Mouse (Mus musculus) CD4-positive, CD25-positive, alpha-beta regulatory T cell, adult 4 months (primary cell): ENCODE measurements around the gene Gm2a. TPM values are rescaled to one million over a fixed set of nuclear protein-coding genes. Genes with fewer than 3 reads are reported as not detected.

ENCODE experiments used
- ATAC-seq: one replicate; pipeline ENCODE4 v1.8.0; 2017
- polyA plus RNA-seq, 2 experiments: library from polyadenylated mRNA; unstranded; fragments of 100-300 nt; shearing (Covaris generic); gene quantifications; one replicate each; pipeline ENCODE4 v1.2.1; 2017

Gene Gm2a
- polyA plus RNA-seq, 2 experiments from 2014 or later = 162 to 185 TPM

DNA sequence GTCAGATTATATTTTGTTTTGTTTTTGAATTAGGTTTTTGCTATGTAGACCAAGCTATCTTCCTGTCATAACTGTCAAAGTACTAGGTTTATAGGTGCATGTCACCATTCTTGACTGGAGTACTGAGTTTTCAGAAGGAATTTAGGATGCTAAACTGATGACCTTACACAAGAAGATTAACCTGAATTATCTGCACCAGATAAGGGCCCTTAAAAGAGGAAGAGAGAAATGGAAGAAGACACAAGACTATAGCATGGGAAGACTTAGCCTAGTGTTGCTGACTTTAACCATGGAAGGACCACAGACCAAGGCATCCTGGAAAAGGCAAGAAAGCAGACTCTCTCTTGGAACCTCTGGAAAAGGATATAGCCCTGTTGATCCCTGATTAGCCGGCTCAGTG is 35.3 kb downstream of the Gm2a start:
- ATAC-seq = no peak

GRCm38 (mm10) chr11:55134407-55134806 is 36.5 kb downstream of the Gm2a start:
- ATAC-seq = no peak

GRCm38 (mm10) chr11:55134871-55135270 is 37.0 kb downstream of the Gm2a start:
- ATAC-seq = no peak

DNA sequence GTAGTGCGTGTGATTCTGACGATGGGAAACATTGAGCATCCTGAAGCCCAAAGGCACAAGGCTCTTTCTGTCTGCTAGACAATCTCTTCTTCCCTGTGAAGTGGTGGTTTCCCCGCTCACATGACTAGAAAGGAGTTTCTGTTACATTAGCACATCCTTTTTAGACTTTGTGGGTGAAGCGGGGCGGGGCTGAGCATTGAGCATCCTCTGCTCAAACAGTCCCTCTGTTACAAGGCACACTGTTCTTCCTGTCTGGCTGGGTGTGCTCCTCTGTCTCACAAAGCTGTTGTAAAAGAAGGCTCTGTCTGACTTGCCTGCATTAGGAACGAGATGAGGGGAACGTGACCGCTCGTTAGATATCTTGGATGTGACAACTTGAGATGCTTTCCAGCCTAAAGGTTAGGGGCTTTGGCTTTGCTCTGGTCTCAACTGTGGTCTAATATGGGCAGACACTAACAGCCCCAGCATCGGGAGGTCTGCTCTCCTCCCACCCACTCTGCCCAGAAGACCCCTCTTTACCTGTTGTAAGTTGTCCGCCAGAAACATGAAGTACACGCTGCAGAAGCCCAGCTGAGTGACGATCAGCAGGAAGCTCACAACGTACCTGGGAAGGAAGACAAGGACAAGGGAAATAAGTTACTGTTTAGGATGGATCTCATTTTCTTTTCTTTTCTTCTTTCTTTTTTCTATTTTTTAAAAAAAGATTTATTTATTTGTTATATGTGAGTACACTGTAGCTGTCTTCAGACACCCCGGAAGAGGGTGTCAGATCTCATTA is 39.0 kb downstream of the Gm2a start:
- ATAC-seq = peak; percentile 87

DNA sequence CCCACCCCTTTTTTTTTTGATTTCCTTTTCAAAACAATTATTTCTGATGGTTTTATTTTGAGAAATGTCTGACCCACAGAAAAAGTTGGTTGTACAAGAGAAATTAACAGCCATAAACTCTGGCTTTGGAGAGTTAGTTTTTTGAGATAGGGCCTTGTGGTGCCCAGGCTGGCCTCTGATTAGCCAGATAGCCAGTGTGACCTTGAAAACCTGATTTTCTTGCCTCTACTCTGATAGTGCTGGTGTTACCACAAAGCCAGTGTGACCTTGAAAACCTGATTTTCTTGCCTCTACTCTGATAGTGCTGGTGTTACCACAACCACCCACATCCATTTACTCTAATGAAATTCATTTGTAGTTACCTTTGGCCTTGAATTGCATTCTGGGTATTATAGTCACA is 39.7 kb downstream of the Gm2a start:
- no peak for ATAC-seq

DNA sequence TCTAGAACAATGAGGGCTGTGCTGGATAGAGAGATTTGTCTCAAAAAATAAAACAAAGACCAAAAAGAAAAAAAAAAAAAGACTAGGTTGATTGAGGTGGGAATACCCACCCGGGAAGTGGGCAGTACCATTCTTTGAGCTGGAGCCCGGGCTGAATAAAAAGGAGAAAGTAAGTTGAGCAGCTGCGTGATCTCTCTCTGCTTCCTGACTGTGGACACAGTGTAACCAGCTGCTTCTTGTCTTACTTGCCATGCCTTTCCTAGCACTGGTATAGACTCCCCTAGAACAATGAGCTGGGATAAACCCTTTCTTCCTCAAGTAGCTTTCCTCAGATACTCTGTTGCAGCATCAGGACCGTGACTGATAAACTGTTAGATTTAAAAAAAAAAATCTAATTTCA is 43.6 kb downstream of the Gm2a start:
- ATAC-seq = no peak

GRCm38 (mm10) chr11:55144011-55144410 is 46.1 kb downstream of the Gm2a start:
- ATAC-seq = no peak

DNA sequence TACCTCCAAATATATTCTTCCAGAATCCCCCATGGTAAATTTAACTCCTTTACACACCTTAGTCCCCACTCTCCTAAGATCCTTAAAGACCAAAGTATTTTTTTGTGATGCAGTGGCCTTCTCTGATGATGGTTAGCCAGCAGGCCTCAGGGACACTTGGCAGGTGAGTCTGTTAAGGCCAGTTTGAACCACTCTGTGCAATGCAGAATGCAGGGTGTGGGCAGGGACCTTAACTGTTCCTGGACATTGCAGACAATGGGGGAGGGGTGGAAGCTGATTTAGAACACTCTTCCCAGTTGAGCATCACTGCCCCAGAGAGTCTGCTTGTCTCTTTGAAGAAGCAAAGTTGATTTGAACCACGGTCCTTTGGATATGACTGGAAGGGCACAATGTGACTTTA is 48.9 kb downstream of the Gm2a start:
- ATAC-seq = no peak

- ATAC-seq = no peak
Measured at GRCm38 (mm10) chr11:55147423-55147822, 49.5 kb downstream of the Gm2a start.

- ATAC-seq = peak; percentile 85
Measured at GRCm38 (mm10) chr11:55148461-55148860, 50.5 kb downstream of the Gm2a start.

DNA sequence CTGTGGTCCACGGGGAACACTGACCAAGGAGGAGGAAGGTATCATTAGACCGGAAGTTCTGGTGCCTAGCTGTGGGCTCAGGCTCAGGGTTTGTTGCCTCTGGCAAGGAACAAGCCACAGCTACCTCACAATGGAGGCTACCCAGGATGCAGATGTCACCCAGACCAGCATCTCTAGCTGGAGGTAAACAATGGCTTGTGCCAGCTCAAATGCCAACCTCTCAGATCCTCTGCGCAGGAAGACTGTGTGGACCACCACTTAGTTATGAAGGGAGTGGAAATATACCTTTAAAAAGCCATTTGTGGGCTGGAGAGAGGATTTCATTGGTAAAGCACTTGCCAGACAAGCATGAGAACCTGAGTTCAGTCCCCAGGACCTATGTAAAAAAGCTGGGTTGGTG is 53.7 kb downstream of the Gm2a start, which contains the start of gene Slc36a3:
TSS of gene Slc36a3 (minus strand) at position 101 of the 400 bp plus-strand sequence.
- ATAC-seq = no peak

GRCm38 (mm10) chr11:55154398-55155069 is 56.6 kb downstream of the Gm2a start:
- ATAC-seq = no peak

DNA sequence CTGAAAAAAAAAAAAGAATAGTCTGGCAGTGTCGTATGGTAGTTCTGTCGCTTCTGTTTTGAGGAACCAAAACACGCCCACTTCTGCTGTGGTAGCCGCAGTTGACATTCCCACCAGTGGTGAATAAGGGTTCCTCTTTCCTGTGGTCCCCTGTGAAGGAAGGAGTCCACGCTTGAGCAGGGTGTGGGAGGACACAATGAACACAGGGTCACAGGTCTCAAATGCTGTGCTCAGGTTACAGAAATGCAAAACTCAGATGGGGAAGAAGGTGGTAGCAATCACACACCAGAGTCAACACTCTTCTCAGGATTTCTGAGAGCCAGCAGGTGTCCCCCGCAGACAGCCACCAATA is 57.1 kb downstream of the Gm2a start:
- ATAC-seq = peak; percentile 27

DNA sequence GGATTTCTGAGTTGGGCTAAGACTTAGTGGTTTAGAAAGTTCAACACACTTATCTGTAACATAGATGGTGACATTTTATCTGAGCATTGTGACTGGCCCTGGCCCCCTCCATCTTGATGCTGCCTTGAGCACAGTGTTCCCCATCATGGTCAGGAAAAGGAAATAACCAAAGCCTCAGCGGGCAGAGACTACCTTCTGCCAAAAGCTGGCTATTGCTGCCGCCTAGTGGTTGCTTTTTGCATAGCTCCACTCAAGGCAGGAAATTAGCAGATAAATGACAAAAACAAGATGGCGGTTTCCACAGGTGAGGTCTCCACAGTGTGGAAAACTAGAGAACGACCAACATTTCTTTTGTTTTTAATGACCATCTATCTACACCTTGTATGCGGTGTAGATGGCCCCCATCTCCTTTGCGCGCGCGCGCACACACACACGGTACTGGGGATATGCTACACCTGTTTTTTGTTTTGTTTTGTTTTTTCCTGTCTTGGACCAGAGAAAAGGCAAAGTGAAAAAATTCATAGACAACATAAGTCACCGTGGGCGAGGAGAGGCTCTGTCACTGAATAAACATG is 61.0 kb downstream of the Gm2a start:
- ATAC-seq = peak; percentile 84

Other genes with a start within 250 kb of the Gm2a start
- gene Lyrm7, start 237.2 kb upstream of the Gm2a start, polyA plus RNA-seq = 1 to 10 TPM; 3.4 to 8.4 TPM
- gene Hint1, start 231.7 kb upstream of the Gm2a start, polyA plus RNA-seq = 100 to 1,000 TPM; 375 to 447 TPM
- 1 to 10 TPM; 1.2 to 1.3 TPM for gene Gpx3, start 195.7 kb upstream of the Gm2a start, polyA plus RNA-seq
- 100 to 1,000 TPM in 1 of 2 experiments, 10 to 100 TPM in 1; 97.4 to 167 TPM for gene Tnip1, start 135.2 kb upstream of the Gm2a start, polyA plus RNA-seq
- 100 to 1,000 TPM; 387 to 504 TPM for gene Anxa6, start 64.7 kb upstream of the Gm2a start, polyA plus RNA-seq
- 10 to 100 TPM; 68.2 to 80.6 TPM for gene Ccdc69, start 20.0 kb upstream of the Gm2a start, polyA plus RNA-seq
- gene Slc36a3, start 53.6 kb downstream of the Gm2a start, polyA plus RNA-seq = under 1 TPM; 0.36 to 0.58 TPM
- not detected for gene Slc36a2, start 87.0 kb downstream of the Gm2a start, polyA plus RNA-seq
- gene Slc36a1, start 106.2 kb downstream of the Gm2a start, polyA plus RNA-seq = 1 to 10 TPM; 2.5 to 2.9 TPM
- not detected for gene Fat2, start 238.4 kb downstream of the Gm2a start, polyA plus RNA-seq